Mouse (Mus musculus) spleen, adult 2 months (tissue): ENCODE data around the gene Tmem150a.

ENCODE experiments used
- CTCF ChIP-seq: fragments of 200-500 bp; IDR thresholded peaks from 2 replicates; pipeline ENCODE4 v1.5.1; 2011; ENCODE audit warnings: mild to moderate bottlenecking, inconsistent platforms; ENCODE audit not compliant: insufficient read depth, insufficient read length, insufficient replicate concordance; ENCODE audit errors: extremely low read depth
- POLR2A ChIP-seq: fragments of 200-500 bp; IDR thresholded peaks from 2 replicates; pipeline ENCODE4 v1.6.1; 2011; ENCODE audit warnings: low read depth, low read length, inconsistent platforms

- TF ChIP-seq CTCF (no peak), POLR2A (no peak)
Observed at GRCm38 (mm10) chr6:72345633-72346032, 9.6 kb upstream of the Tmem150a start.
